Mouse (Mus musculus) E14TG2a.4 (cell line): Measurements from ENCODE around the gene Ripply3.

Experiments
- CTCF ChIP-seq: conservative IDR thresholded peaks from 2 replicates; pipeline ENCODE4 v1.5.1; 2014; ENCODE audit warnings: low read length
- POU5F1 ChIP-seq: IDR thresholded peaks from 2 replicates; pipeline ENCODE4 v1.6.1; 2014; ENCODE audit warnings: low read length, borderline replicate concordance

GRCm38 (mm10) chr16:94320223-94320622 is 8.0 kb upstream of the Ripply3 start:
- no peak for TF ChIP-seq CTCF
- TF ChIP-seq POU5F1 = no peak
